Mouse (Mus musculus): ENCODE data around the gene Tmem108.

The Tmem108 gene

GRCm38 (mm10) chr9:103550661-103551248 is 210.9 kb downstream of the Tmem108 start:
- in situ Hi-C loops (cut with MseI, MboI) = no loop called here

GRCm38 (mm10) chr9:103549178-103549577 is 212.5 kb downstream of the Tmem108 start:
- in situ Hi-C loops (cut with MseI, MboI) = no loop called here

GRCm38 (mm10) chr9:103548606-103549005 is 213.0 kb downstream of the Tmem108 start:
- in situ Hi-C loops (cut with MseI, MboI) = no loop called here

DNA sequence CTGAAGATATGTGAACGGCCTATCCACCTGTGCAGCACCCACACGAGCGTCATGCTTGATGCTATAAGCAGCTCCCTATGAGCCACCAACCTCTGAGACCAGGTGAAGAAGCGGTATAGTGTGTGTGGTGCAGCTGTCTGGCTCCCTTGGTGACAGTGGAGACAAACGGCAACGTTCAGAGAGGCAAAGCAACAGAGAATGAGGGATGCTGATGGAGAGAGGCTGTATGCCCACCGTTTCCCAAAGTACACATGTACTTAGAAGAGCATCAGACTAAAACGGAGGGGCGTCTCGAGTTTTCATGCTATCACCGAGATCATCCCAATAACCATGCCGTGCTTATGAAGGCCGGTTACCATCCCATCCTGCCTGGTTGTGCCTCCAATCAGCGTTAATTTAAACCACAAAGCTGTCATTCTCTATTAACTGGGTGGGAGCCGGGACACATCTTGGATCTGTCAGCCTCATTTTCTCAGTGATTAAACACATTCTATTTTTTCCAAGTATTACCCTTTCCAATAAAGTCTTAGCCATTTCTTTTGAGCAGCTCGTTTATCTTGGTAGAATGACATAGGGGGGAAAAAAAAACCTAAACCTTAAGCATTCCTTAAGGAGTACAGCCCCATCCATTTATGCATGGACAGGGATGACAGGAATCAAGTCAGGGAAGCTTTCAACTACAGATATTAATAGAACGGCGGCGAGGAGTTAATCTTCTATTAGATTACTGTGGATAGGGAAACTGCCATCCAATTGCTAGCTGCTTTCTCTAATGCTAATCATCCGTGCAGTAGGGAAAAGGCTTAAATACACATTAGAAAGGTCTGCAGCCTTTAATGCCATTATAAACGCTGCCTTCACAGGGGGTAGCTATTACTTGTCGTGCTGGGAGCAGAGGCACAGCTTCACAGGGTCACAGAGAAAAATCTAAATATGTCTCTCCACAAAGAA is 214.7 kb downstream of the Tmem108 start:
- in situ Hi-C loops (cut with MseI, MboI) = no loop called here

GRCm38 (mm10) chr9:103545729-103546128 is 215.9 kb downstream of the Tmem108 start:
- in situ Hi-C loops (cut with MseI, MboI) = no loop called here

GRCm38 (mm10) chr9:103545271-103545670 is 216.4 kb downstream of the Tmem108 start:
- in situ Hi-C loops (cut with MseI, MboI) = no loop called here

GRCm38 (mm10) chr9:103544599-103544998 is 217.0 kb downstream of the Tmem108 start:
- in situ Hi-C loops (cut with MseI, MboI) = no loop called here

DNA sequence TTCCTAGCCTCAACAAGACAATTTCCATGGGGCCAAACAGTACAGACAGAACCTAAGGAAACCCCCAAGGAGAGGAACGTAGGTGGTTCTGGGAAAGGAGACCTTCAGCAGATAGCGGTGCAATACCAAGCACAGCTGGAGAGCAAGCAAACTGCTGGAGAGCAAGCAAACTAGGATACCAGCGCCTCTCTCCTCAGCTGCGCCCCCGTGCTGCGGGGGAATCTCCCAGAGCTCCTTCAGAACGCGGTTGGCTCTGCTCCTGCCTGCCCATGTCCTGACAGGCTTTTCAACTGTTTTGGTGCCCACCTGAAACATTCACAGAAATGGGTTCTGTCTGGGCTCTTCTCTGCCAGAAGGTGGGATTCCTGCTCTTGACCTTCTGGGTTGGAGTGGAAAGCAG is 221.1 kb downstream of the Tmem108 start:
- in situ Hi-C loops (cut with MseI, MboI) = no loop called here

DNA sequence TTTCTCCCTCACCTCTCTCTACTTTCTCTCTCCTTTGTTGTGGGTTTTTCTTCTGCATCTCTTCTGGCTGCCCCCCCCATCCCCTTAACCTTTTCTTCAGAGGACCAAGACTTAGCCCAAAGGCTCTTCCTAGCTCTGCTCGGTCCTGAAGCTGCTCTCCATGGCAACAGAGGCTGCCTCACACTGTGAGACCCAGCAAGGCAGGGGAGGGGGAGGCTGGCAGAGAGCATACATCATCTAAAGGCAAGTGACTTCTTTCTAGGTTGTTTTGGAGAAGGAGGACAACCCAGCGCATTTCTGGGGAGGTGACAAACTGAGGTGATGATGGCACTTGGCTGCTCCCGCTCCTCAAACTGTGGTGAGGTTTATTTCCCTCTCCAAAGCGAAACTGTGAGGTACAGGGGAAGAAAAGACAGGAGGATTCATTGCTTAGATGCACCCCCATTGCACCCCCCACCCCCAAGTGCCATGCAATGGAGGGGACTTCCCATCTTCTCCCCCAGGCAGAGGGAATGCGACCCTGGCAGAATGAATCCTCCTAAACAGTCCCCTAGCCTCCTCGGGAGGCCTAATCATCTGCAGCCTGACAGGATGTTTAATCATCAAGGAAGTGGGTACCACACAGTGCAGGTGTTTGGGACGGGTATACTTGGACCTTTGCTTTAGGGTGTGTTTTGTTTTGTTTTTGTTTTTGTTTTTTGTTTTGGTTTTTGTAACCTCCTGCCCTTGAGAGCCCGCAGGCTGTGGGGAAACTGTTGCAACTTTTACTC is 223.4 kb downstream of the Tmem108 start:
- in situ Hi-C loops (cut with MseI, MboI) = no loop called here

GRCm38 (mm10) chr9:103536059-103536634 is 225.5 kb downstream of the Tmem108 start:
- in situ Hi-C loops (cut with MseI, MboI) = no loop called here

GRCm38 (mm10) chr9:103525041-103525537 is 236.5 kb downstream of the Tmem108 start:
- in situ Hi-C loops (cut with MseI, MboI) = no loop called here

DNA sequence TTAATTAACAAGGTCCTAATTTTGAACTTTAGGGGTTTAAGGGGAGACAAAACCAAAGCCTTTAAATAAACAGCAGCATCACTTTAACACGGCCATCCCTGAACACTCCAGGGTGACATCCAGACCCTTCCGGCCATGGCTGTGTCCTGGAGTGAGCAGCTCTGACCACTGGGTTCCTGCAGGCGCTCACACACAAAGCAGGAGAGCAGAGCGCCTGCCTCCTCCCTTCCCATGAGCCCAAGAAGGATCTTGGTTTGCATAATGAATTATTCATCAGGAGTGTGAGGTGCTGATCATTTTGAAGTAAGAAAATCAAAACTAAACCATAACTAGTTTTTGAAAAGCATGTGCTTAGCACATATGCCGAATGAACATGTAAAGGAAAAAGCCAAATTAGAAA is 237.0 kb downstream of the Tmem108 start:
- in situ Hi-C loops (cut with MseI, MboI) = no loop called here

DNA sequence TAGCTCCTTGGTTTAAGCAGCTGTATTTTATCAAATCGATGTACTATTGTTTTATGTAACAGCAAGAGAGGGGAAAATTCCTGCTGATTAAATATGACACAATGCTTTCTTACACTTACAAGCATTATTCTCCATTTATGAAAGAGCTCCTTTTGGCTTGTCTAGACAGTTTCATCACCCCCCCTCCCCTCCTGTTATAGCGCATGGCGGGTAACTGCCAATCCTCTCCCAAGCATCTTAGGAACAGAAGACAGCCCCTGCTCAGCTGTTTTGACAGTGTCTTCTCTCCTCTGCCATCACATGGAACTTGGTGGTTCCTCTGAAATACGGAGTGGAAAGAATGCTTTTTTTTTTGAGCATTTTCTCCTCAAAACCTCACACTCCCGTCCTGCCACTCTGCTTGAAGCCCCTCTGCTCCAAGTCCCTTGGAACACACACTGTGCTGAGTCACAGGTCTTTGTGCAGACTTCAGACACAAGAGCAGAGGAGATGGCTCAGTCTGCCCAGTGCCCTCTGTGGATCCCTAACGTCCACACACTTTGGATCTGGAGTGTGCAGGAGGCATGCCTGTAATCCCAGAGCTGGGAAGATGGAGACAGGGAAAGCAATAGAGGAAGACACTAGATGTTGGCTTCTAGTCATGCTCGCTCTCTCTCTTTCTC is 237.8 kb downstream of the Tmem108 start:
- in situ Hi-C loops (cut with MseI, MboI) = no loop called here

DNA sequence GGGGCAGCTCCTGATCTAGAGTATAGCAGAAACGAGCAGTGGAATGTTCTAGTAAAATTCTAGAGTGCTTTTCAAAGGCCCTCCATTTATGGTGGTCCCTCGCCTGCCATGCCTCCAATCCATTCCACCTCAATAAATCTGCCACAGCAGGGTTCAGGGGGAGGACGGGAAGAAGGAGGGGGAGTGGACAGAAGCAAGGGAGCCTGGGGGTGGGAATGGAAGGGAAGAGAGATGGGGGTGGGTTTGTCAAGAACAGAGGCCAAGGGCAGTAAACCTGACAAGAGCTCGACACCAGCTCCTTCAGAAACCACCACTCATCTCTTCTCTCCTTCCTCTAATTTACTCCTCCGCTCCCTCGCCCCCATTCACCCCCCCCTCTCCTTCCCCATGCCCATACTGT is 238.6 kb downstream of the Tmem108 start:
- in situ Hi-C loops (cut with MseI, MboI) = no loop called here

- in situ Hi-C loops (cut with MseI, MboI) = no loop called here
These were observed 247.8 kb downstream of the Tmem108 start for GRCm38 (mm10) chr9:103513884-103514283.

DNA sequence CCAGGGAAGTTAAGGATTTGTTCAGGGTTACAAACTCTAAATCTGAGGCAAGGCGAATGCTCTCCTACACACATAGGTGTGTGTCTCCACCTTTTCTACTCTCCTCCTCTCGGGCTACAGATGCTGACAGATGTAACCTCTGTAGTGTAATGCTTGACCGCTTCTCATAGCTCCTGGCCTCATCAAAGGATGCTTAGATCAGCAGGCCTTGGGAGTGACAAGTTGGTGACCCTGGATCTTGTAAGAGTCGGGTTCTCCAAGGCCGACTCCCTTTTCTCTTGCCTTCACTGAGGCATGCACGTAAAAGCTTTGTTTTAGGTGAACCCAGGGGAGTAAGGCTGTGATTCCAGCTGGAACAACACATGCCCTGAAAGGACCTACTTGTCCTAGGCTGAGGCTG is 249.4 kb downstream of the Tmem108 start:
- in situ Hi-C loops (cut with MseI, MboI) = no loop called here

GRCm38 (mm10) chr9:103506968-103507584 is 254.6 kb downstream of the Tmem108 start:
- in situ Hi-C loops (cut with MseI, MboI) = no loop called here

- in situ Hi-C loops (cut with MseI, MboI) = no loop called here
These were observed 256.6 kb downstream of the Tmem108 start for GRCm38 (mm10) chr9:103505067-103505466.

DNA sequence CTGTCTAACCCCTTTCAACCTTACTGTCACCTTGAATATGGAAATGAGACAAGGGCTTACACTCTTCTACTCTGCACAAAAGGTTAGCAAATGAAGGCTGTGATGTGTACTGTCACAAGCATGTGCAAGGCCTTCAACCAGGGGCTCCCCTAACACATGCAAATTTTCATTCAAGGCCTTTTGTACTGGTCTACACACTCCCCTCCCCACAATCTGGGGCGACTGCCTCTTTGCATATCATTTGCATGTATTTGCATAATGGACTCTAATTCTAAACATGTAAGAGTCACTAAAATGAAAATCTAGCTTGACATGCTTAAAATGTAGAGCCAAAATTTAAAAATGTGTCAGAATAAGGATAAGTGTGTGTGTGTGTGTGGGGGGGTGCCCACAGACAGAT is 257.0 kb downstream of the Tmem108 start:
- in situ Hi-C loops (cut with MseI, MboI) = no loop called here

- in situ Hi-C loops (cut with MseI, MboI) = no loop called here
These were observed 257.9 kb downstream of the Tmem108 start for GRCm38 (mm10) chr9:103503586-103504298.
